9 mouse cellular contexts compared by ENCODE assay signal in genomic region chrX:57521117-57522095, GRCm38 (mm10). TPM values are rescaled to one million over a fixed set of nuclear protein-coding genes. Genes with fewer than 3 reads are reported as not detected.
DNase-seq lines count a peak whose midpoint lies in the region; ATAC-seq and TF ChIP-seq lines count a peak whose summit lies in the region.
"Had no signal": no experiment of that assay in that cellular context is flagged by ENCODE, and none has a peak within 500 bp of the region (broad histone marks: within the 10 kb centered on the region; RNA-seq: fewer than 3 reads in every experiment).

No protein-coding gene starts in this region.

- WGBS in embryonic facial prominence, embryonic 11.5 days, result 35% methylated on average over 28 of the region's 28 CpGs
- 44% methylated on average over 28 of the region's 28 CpGs for WGBS in hindbrain, postnatal 0 days
- WGBS in neural tube, embryonic 15.5 days, result 39% methylated on average over 28 of the region's 28 CpGs

- no peak for ATAC-seq in embryonic facial prominence, embryonic 11.5 days (replicated peaks; ENCODE audit: insufficient number of reproducible peaks, low FRiP score, low TSS enrichment, low read depth)
- ATAC-seq in hindbrain, postnatal 0 days, result peak; percentile 40; the same call in 1 of the 2 replicates
- peak; percentile 45; the same call in 1 of the 2 replicates for ATAC-seq in neural tube, embryonic 15.5 days (ENCODE audit: low FRiP score)
- no peak for ATAC-seq in inflammation-experienced regulatory T-cells, adult 6 months

- H3K27me3 ChIP-seq in embryonic facial prominence, embryonic 11.5 days (ENCODE audit: control insufficient read depth, insufficient read depth, low read length), result no peaks in the 10 kb centered on the region
- H3K27me3 ChIP-seq in hindbrain, postnatal 0 days (ENCODE audit: insufficient read depth, low read length), result no peaks in the 10 kb centered on the region
- no peaks in the 10 kb centered on the region for H3K27me3 ChIP-seq in neural tube, embryonic 15.5 days (replicated peaks)

- H3K36me3 ChIP-seq in embryonic facial prominence, embryonic 11.5 days (replicated peaks; ENCODE audit: control insufficient read depth, insufficient read depth, low read depth, low read length), result no peaks in the 10 kb centered on the region
- no peaks in the 10 kb centered on the region for H3K36me3 ChIP-seq in hindbrain, postnatal 0 days (ENCODE audit: insufficient read depth, low read length)
- H3K36me3 ChIP-seq in neural tube, embryonic 15.5 days, result no peaks in the 10 kb centered on the region

- H3K27ac ChIP-seq in embryonic facial prominence, embryonic 11.5 days (replicated peaks; ENCODE audit: low read depth, low read length), result no peak overlapping the region
- no peak overlapping the region for H3K27ac ChIP-seq in hindbrain, postnatal 0 days
- no peak overlapping the region for H3K27ac ChIP-seq in neural tube, embryonic 15.5 days (replicated peaks)

- peak; percentile 11 for DNase-seq in left cerebral cortex, postnatal 4 days
- no peak for DNase-seq in left cerebral cortex, postnatal 36 days (ENCODE audit: low spot score in 2 of 2)
- peak; percentile 29 for DNase-seq in embryonic facial prominence, embryonic 11.5 days (ENCODE audit: low spot score)
- DNase-seq in hindbrain, postnatal 0 days (ENCODE audit: low spot score), result peak; percentile 10
- no peak for DNase-seq in urinary bladder, postnatal 4 days (ENCODE audit: low spot score in 2 of 2)

- intact Hi-C loops in left cerebral cortex, postnatal 4 days (cut with DNase I), result no loop called here
- intact Hi-C loops in left cerebral cortex, postnatal 36 days (cut with DNase I), result no loop called here

- H3K4me3 ChIP-seq in embryonic facial prominence, embryonic 11.5 days (ENCODE audit: low read depth, low read length), result no peak overlapping the region
- H3K4me3 ChIP-seq in hindbrain, postnatal 0 days (ENCODE audit: low read length), result peak overlapping the region; percentile 18
- H3K4me3 ChIP-seq in neural tube, embryonic 15.5 days (replicated peaks), result peak overlapping the region; percentile 14

- peak; percentile 46 for TF ChIP-seq CTCF in hindbrain, postnatal 0 days (IDR thresholded peaks at IDR 0.05; ENCODE audit: low read depth)

- H3K9ac ChIP-seq in embryonic facial prominence, embryonic 11.5 days (replicated peaks; ENCODE audit: low read length), result no peak overlapping the region
- no peak overlapping the region for H3K9ac ChIP-seq in hindbrain, postnatal 0 days (replicated peaks; ENCODE audit: low read length)
- no peak overlapping the region for H3K9ac ChIP-seq in neural tube, embryonic 15.5 days (replicated peaks)

- no peaks in the 10 kb centered on the region for H3K4me1 ChIP-seq in embryonic facial prominence, embryonic 11.5 days (ENCODE audit: control insufficient read depth, insufficient read depth, low read length)
- no peaks in the 10 kb centered on the region for H3K4me1 ChIP-seq in hindbrain, postnatal 0 days (ENCODE audit: insufficient read depth, low read length)
- peaks cover 2% of the 10 kb centered on the region; the same call in 1 of the 2 replicates for H3K4me1 ChIP-seq in neural tube, embryonic 15.5 days

- H3K4me2 ChIP-seq in embryonic facial prominence, embryonic 11.5 days (ENCODE audit: low read depth, low read length), result no peak overlapping the region; the same call in 1 of the 2 replicates
- H3K4me2 ChIP-seq in hindbrain, postnatal 0 days (ENCODE audit: low read depth, low read length), result peak overlapping the region; percentile 48
- H3K4me2 ChIP-seq in neural tube, embryonic 15.5 days, result peak overlapping the region; percentile 44

- no peaks in the 10 kb centered on the region for H3K9me3 ChIP-seq in embryonic facial prominence, embryonic 11.5 days (replicated peaks; ENCODE audit: control insufficient read depth, low read length)
- no peaks in the 10 kb centered on the region for H3K9me3 ChIP-seq in hindbrain, postnatal 0 days (ENCODE audit: low read length)
- H3K9me3 ChIP-seq in neural tube, embryonic 15.5 days (replicated peaks), result no peaks in the 10 kb centered on the region

RNA-seq across cellular contexts. Expression of gene Gpr101, which starts 17.8 kb away (rescaled TPM):
- total RNA-seq in left cerebral cortex, postnatal 4 days (2021), result under 1 TPM; 0.38 to 0.97 TPM
- 1 to 10 TPM; 1.3 to 3.3 TPM for total RNA-seq in left cerebral cortex, postnatal 36 days (2021)
- polyA plus RNA-seq in embryonic facial prominence, embryonic 11.5 days (2014; fragmentation: Nextera tagmentation; extraction: Ambion mirVana), result 0.04 TPM in 1 of 2 replicates, not detected in the other
- 1.7 TPM in 2 replicates for total RNA-seq in hindbrain, postnatal 0 days (2014; rRNA removed)
- 0.75 and 0.77 TPM in 2 replicates for polyA plus RNA-seq in hindbrain, postnatal 0 days (2015; fragmentation: Nextera tagmentation; extraction: Ambion mirVana)
- polyA plus RNA-seq in neural tube, embryonic 15.5 days (2015; fragmentation: Nextera tagmentation; extraction: Ambion mirVana), result 0.46 and 0.63 TPM in 2 replicates
- not detected for polyA plus RNA-seq in inflammation-experienced regulatory T-cells, adult 6 months (2017; shearing (Covaris generic))
- total RNA-seq: megakaryocyte, adult 5-6 weeks had no signal
- polyA plus RNA-seq: stomach, embryonic 14.5 days had no signal

Comparison
In these comparisons a context has a peak if more than half of its experiments do, and no peak if none do; other contexts are left out.
1. DNase-seq: peak in left cerebral cortex, postnatal 4 days (single experiment), embryonic facial prominence, embryonic 11.5 days (single experiment) and hindbrain, postnatal 0 days (single experiment); none in left cerebral cortex, postnatal 36 days (0 of 2) and urinary bladder, postnatal 4 days (0 of 2).
2. ATAC-seq: peak in hindbrain, postnatal 0 days (single experiment) and neural tube, embryonic 15.5 days (single experiment); none in embryonic facial prominence, embryonic 11.5 days (single experiment) and inflammation-experienced regulatory T-cells, adult 6 months (single experiment).